Mouse (Mus musculus): ENCODE results near the gene Gm6525. TPM values are rescaled to one million over a fixed set of nuclear protein-coding genes. Genes with fewer than 3 reads are reported as not detected.

Gm6525 gene
- not detected for total RNA-seq (2021)
- long read RNA-seq, experiment 1: 0 reads
- long read RNA-seq, experiment 2: 0 reads

DNA sequence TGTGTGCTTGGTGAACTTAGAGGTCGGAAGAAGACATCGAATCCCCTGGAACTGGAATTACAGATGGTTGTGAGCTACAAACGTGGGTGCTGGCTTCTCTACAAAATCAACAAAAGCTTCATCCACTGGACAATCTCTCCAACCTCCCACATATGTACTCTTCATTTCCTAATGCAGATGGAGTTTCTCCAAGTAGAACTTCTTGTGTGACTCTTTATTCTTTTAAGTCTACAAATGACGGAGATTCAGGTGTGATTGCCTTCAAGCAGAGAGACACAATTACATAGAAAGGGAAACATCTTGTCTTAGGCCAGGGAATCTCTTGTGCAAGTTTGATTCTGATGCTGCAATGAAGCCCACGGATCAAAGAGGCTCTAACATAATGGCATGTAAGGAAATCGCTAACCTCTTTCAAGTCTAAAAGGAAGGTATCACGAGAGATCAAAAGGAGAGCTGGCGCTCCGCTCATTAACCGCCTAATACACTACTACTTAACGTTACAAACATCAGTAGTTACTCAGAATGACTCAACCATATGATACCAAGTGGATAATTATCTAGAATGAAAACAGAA is at the start of gene Gm6525:
Gene Gm6525 (plus strand): TSS at position 524 of the 574 bp plus-strand sequence.
- no peak for DNase-seq
- intact Hi-C loops (cut with DNase I): loop anchor here (5.0 kb wide), 1 partner anchor 369 kb away; no protein-coding TSS in a partner anchor

DNA sequence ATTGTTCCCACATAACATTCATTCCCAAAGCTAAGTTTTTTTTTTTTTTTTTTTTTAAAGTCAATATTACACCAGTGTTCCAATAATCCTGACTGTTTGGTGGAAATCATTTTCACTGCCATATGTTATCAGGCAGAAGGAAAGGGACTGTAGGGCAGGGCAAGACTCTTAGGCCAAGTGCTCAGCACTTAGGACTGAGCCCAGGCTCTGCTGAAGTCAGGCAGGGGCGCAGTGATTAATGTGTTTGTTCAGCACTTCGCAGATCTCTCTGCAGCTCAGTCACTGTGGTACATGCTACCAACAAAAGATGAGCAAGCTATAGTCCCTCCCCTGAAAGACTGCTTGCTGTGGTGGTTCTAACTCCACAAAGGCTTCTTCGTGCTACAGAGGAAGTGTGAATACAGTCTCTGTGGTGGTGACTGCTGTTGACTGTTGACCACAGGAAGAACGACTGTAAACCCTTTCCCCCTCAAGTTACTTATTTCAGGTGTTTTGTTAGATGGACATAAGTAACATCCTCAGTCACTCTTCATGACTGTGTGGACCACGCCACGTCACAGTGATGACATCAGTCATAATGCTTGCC is 48.1 kb upstream of the Gm6525 start:
- intact Hi-C loops (cut with DNase I): loop anchor here (10.0 kb wide), 1 partner anchor 211 kb away; no protein-coding TSS in a partner anchor

DNA sequence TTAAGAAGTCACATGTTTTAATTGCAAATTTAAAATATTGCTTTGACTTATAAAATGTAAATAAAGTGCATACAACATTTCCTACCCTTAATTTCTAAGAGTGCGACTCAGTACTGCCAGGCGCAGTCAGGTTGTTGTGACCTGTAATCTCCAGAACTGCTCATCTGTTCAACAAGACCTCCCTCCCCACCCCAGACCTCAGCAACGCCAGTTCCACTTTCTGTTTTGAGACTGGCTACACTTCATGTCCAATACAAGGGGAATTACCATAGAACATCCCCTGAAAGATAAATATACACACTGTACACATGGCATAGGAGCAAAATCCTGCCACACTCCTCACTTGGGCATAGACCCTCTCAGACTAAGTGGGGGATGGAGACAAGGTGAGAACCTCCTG is 47.2 kb upstream of the Gm6525 start:
- intact Hi-C loops (cut with DNase I): loop anchor here (10.0 kb wide), 1 partner anchor 212 kb away; no protein-coding TSS in a partner anchor
- DNase-seq: no peak

More for the DNA sequence above, 48.1 kb upstream of the Gm6525 start:
- DNase-seq: no peak

DNA sequence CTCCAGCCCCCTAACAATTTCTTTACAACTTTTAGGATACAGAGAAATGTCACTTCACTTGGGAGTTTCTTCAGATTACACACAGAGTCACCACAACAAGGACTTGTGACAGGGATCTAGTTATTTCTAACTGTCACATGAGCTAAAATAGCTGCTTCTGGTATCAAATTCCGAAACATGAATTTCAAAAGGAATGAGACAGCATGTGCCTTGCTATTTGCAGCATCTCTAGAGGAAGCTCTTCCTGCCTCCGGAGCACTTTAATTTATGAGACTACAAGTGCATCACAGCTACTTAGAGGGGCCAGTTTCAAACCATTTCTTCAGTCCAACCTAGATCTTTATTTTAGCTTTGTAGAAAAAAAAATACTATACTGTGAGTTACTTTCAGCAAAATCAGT is 46.5 kb upstream of the Gm6525 start:
- DNase-seq: no peak
- intact Hi-C loops (cut with DNase I): loop anchor here (10.0 kb wide), 1 partner anchor 213 kb away; no protein-coding TSS in a partner anchor

- DNase-seq: no peak
- intact Hi-C loops (cut with DNase I): loop anchor here (10.0 kb wide), 1 partner anchor 214 kb away; no protein-coding TSS in a partner anchor
Observed at GRCm38 (mm10) chr3:84128871-84129870, 44.7 kb upstream of the Gm6525 start.

- intact Hi-C loops (cut with DNase I): no loop called here
- no peak for DNase-seq
Observed at GRCm38 (mm10) chr3:84130776-84131175, 43.1 kb upstream of the Gm6525 start.

- intact Hi-C loops (cut with DNase I): no loop called here
- no peak for DNase-seq
Observed at GRCm38 (mm10) chr3:84131369-84131768, 42.5 kb upstream of the Gm6525 start.

- intact Hi-C loops (cut with DNase I): no loop called here
- no peak for DNase-seq
Observed at GRCm38 (mm10) chr3:84135387-84135786, 38.5 kb upstream of the Gm6525 start.

- DNase-seq: no peak
- intact Hi-C loops (cut with DNase I): no loop called here
Observed at GRCm38 (mm10) chr3:84135933-84136332, 38.0 kb upstream of the Gm6525 start.

GRCm38 (mm10) chr3:84136509-84136908 is 37.4 kb upstream of the Gm6525 start:
- DNase-seq: no peak
- intact Hi-C loops (cut with DNase I): no loop called here

DNA sequence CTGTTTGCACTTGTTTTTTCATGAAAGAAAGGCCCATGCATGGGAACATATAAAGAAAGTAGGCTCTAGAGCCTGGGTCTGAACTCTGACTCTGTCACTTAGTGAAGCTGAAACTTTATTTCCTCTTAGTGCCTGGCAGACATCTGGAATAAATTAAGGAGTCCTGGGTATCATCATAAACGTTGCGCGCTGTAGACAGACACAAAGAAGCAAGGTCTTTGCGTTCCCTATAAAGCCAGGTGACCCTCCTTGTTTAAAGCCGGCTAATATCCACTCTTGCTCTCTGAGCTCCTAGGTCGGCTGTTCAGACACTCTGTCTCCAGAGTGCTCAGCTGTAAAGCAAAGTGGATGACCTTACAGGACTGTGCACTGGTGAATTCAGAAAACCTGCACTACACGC is 33.0 kb upstream of the Gm6525 start:
- no peak for DNase-seq
- intact Hi-C loops (cut with DNase I): no loop called here

- intact Hi-C loops (cut with DNase I): no loop called here
- DNase-seq: no peak
Observed at GRCm38 (mm10) chr3:84149831-84150230, 24.1 kb upstream of the Gm6525 start.

GRCm38 (mm10) chr3:84154721-84155141 is 19.2 kb upstream of the Gm6525 start:
- intact Hi-C loops (cut with DNase I): loop anchor here (5.0 kb wide), 1 partner anchor 207 kb away; no protein-coding TSS in a partner anchor

GRCm38 (mm10) chr3:84155146-84155545 is 18.8 kb upstream of the Gm6525 start:
- no peak for DNase-seq
- intact Hi-C loops (cut with DNase I): loop anchor here (5.0 kb wide), 1 partner anchor 208 kb away; no protein-coding TSS in a partner anchor

More at GRCm38 (mm10) chr3:84154721-84155141, 19.2 kb upstream of the Gm6525 start:
- no peak for DNase-seq

- intact Hi-C loops (cut with DNase I): loop anchor here (5.0 kb wide), 1 partner anchor 208 kb away; no protein-coding TSS in a partner anchor
- DNase-seq: peak; percentile 98 to 99
Observed at GRCm38 (mm10) chr3:84155558-84156006, 18.3 kb upstream of the Gm6525 start, which contains the start of gene Mnd1. Mnd1 (minus strand) TSS chr3:84155786.

GRCm38 (mm10) chr3:84156105-84156504 is 17.8 kb upstream of the Gm6525 start:
- intact Hi-C loops (cut with DNase I): loop anchor here (5.0 kb wide), 1 partner anchor 209 kb away; no protein-coding TSS in a partner anchor
- no peak for DNase-seq

DNA sequence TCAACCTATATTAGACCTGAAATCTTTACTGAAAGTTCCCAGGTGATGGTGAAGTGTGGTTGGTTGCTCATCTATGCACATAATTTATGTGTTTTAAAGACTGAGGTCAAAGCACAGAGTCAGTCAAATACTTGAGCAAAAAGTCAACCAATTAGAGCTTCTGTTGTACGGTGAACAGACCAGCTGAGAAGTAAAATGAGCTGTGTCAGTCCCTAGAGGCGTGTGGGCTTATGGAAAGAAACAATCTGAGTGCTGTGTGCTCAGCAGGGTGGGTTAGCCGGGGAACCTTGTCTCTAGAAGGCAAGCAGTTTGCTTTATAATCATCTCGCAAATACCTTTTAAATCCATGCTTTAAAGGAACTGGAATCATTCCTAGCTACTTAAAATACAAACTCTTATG is 16.9 kb upstream of the Gm6525 start:
- DNase-seq: no peak
- intact Hi-C loops (cut with DNase I): loop anchor here (5.0 kb wide), 1 partner anchor 210 kb away; no protein-coding TSS in a partner anchor

DNA sequence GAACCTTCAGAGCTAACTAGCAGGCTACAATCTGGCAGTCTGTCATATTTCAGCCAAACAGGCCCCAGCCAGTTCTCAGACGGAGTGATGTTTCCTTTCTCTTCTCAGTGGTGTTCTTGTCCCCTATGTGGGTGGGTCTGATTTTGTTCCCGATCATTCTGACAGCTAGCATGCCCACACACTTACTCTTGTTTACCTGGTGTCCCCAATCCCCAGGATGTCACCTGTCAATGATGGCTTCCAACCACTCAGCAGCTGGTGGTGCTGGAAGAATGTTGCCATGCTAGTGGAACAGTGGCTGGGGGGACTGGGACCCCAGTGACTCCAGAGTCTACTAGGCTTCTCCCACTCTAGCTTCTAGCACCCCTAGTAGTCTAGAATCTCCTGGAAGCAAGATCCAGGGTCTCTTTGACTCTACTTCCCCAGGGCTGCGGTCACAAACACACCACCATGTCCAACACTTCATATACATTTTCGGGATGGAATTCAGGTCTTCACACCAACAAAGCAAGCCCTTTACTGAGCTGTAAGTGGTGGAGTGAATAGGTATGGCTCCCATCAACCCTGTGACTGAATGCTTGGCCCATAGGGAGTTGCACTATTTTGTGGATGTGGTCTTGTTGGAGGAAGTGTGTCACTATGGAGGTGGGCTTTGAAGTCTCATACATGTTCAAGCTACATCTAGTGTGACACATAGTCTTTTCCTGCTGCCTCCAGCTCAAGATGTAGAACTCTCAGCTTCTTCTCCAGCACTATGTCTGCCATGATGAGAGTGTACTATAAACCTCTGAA is 16.1 kb upstream of the Gm6525 start:
- DNase-seq: no peak
- intact Hi-C loops (cut with DNase I): loop anchor here (5.0 kb wide), 1 partner anchor 210 kb away; no protein-coding TSS in a partner anchor

DNA sequence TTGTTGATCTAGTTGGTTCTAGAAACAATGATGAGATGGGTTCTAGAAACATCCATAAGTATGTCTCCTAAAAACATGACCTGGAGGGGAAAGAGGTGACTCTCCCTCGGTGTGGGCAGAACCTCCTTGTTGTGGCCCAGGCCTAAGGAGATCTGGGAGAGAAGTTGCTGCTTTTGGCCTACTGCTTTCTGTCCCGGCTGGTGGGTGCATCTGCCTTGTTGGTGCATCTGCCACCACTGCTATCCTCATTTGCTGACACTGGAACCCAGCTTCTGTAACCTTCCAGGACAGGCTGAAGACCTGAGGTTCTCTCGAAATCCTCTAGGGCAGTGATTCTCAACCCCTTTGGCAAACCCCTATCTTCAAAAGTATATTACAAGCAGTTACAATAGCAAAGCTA is 8.5 kb upstream of the Gm6525 start:
- DNase-seq: no peak
- intact Hi-C loops (cut with DNase I): no loop called here

Data from gastrocnemius, postnatal 36 days (tissue).